Mouse (Mus musculus) lung, embryonic 16.5 days (tissue): ENCODE results near the gene Srr. TPM values are rescaled to one million over a fixed set of nuclear protein-coding genes. Genes with fewer than 3 reads are reported as not detected.

ENCODE experiments used
- ATAC-seq: fragments of 200-750 bp; cut with Nextera tagmentation; 2 replicates; pipeline ENCODE4 v1.8.0; 2017; ENCODE audit warnings: low read depth, mild to moderate bottlenecking, moderate library complexity
- H3K27ac ChIP-seq: fragments of 300-500 bp; sonication (generic); 2 replicates; pipeline ENCODE4 v1.5.1; 2014; ENCODE audit warnings: mild to moderate bottlenecking, control low read depth, low read length
- H3K27me3 ChIP-seq: fragments of 300-500 bp; sonication (generic); 2 replicates; pipeline ENCODE4 v1.6.1; 2014; ENCODE audit warnings: low read depth, low read length, mixed read lengths; ENCODE audit not compliant: control insufficient read depth, insufficient read depth
- H3K36me3 ChIP-seq: fragments of 300-500 bp; sonication (generic); 2 replicates; pipeline ENCODE4 v1.6.1; 2014; ENCODE audit warnings: low read length; ENCODE audit not compliant: control insufficient read depth, insufficient read depth
- H3K4me1 ChIP-seq: fragments of 300-500 bp; sonication (generic); replicated peaks from 2 replicates; pipeline ENCODE4 v1.6.1; 2014; ENCODE audit warnings: low read length, mixed read lengths; ENCODE audit not compliant: control insufficient read depth, insufficient read depth
- H3K4me2 ChIP-seq: fragments of 300-500 bp; sonication (generic); 2 replicates; pipeline ENCODE4 v1.6.1; 2014; ENCODE audit warnings: low read depth, low read length, control low read depth
- H3K4me3 ChIP-seq: fragments of 300-500 bp; sonication (generic); 2 replicates; pipeline ENCODE4 v1.5.1; 2014; ENCODE audit warnings: mild to moderate bottlenecking, low read length, control low read depth
- H3K9ac ChIP-seq: fragments of 300-500 bp; sonication (generic); 2 replicates; pipeline ENCODE4 v1.6.1; 2014; ENCODE audit warnings: low read length, control low read depth
- H3K9me3 ChIP-seq: fragments of 300-500 bp; sonication (generic); 2 replicates; pipeline ENCODE4 v1.6.1; 2016; ENCODE audit warnings: low read length; ENCODE audit not compliant: control insufficient read depth
- WGBS: fragments of 180-500 bp; shearing (Covaris S2); extraction: QIAGEN DNeasy Blood & Tissue Kit; methylation state at CpG from one replicate; pipeline ENCODE4 v1.1.7; 2014; 5-methylcytosine and 5-hydroxymethylcytosine counted together
- polyA plus RNA-seq: library from polyadenylated mRNA; unstranded; fragments of >200 nt; fragmentation: Nextera tagmentation; extraction: Ambion mirVana; gene quantifications from 2 replicates; pipeline ENCODE4 v1.2.1, GENCODE M21; 2015

Gene Srr
- polyA plus RNA-seq, 1 experiment from 2014 or later, result 21.4 TPM

DNA sequence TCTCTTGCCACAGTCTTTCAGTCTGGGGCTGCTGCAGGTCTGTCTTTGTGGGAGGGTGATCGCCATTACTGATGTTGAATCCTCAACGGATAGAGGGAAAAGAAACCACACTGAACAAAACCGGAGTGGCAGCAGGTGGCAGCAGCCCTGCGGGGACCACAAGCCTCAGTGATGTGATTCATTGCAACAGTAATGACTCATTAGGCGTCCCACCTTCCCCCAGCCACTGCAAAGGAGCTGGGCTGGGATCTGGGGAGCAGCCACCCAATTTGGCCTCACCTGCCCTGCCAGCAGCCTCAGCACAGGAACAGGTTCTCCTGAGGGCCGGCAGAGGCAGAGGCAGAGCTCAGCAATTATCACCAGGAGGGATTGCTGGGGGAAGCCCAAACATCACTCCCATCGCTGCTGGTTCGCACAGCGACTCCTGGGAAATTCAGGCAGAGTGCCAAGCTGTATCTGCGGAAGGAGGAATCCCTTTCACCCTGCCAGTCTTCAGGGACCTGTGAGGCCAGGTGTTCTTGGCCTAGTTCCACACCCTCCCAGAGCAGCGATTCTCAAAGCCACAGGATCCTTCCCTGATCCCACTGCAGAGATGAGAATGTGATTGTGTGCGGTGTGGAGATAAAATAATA lies 54.6 kb downstream of the Srr start:
- WGBS, result 33% methylated on average over 12 of the region's 12 CpGs
- Histone ChIP-seq H3K4me1 (0 out of 2 replicates have a peak, but pooled peaks cover 2% of the 10 kb centered on the region), H3K27me3 (no peaks in the 10 kb centered on the region), H3K27ac (no peak overlapping the region), H3K4me3 (no peak overlapping the region), H3K36me3 (no peaks in the 10 kb centered on the region), H3K9me3 (no peaks in the 10 kb centered on the region), H3K4me2 (no peak overlapping the region), H3K9ac (no peak overlapping the region)
- ATAC-seq, result no peak

DNA sequence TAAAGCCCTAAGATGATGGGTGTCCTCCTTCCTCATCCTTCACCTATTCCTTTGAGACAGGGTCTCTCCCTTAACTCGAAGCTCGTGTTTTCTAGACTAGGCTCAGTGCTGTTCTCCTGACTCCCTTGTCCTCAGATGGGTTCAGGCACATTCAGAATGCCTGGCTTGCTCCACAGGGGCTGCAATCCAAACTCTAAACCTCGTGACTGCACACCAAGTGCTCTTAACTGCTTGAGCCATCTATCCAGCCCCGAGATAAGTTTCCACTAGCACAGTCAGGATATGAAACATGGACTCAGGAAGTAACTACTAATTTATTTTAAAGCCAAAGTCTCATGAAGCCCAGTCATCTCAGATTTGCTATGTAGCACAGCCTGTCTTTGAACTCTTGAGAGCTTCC lies 55.2 kb downstream of the Srr start:
- Histone ChIP-seq H3K4me1 (0 out of 2 replicates have a peak, but pooled peaks cover 2% of the 10 kb centered on the region), H3K4me2 (no peak overlapping the region), H3K4me3 (no peak overlapping the region), H3K9me3 (no peaks in the 10 kb centered on the region), H3K27me3 (no peaks in the 10 kb centered on the region), H3K9ac (no peak overlapping the region), H3K36me3 (no peaks in the 10 kb centered on the region), H3K27ac (no peak overlapping the region)
- WGBS, result 56% methylated on average over 4 of the region's 4 CpGs
- no peak for ATAC-seq

DNA sequence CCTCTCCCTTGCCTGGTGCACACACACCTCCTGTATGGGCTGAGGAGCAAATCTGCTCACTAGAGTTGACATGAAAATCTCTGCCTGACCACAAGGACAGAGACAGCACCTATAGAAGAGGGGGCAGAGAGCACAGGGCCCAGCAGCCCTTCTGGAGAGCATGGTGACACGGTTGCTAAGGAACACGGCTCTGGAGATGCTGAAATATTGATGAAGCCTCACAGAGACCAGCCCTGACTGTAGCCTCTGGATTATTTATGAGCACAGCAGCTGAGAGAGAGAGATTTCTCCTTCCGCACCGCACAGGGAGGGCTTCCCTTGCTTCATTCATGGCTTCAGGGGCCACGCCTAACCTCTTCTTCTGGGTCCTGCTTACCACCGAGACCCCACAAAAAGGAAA lies 56.1 kb downstream of the Srr start:
- Histone ChIP-seq H3K4me2 (no peak overlapping the region), H3K9me3 (no peaks in the 10 kb centered on the region), H3K9ac (no peak overlapping the region), H3K36me3 (no peaks in the 10 kb centered on the region), H3K4me1 (0 out of 2 replicates have a peak, but pooled peaks cover 2% of the 10 kb centered on the region), H3K27ac (no peak overlapping the region), H3K4me3 (no peak overlapping the region), H3K27me3 (no peaks in the 10 kb centered on the region)
- 82% methylated on average over 6 of the region's 6 CpGs for WGBS
- no peak for ATAC-seq

DNA sequence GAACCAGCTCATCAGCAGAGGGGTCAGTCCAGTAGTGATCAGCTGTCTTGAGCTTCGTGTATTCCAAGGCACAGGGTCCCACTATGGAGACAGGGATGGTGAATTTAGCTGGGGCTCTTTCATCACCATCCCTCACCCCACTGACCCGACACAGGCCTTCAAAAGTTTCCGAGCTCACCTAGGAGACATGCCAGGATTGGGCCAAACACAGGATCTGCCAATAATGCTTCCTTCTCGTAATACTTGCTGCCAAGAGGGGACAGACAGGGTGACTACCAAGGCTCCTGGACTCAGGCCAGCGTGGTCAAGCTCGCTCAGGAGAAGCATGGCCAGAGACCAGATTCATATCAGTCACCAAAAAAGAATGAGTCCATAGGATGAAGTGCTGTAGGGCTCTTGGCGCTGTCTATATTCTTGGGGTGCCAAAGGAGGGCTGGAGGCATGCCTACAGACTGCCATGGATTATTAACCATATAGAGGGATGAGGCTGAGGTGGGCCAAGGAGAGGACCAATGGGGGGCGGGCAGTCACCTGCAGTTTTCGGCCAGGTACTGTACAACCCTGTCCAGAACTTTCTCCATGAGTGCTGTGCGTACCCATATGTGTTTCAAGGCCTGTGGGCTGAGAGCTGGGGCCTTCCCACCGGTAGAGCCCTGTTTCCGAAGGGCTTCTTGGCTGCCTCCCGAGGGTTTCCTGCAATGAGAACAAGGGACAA lies 57.5 kb downstream of the Srr start:
- Histone ChIP-seq H3K9me3 (no peaks in the 10 kb centered on the region), H3K4me3 (no peak overlapping the region), H3K4me2 (no peak overlapping the region), H3K27ac (no peak overlapping the region), H3K36me3 (no peaks in the 10 kb centered on the region), H3K27me3 (no peaks in the 10 kb centered on the region), H3K4me1 (peaks cover 6% of the 10 kb centered on the region), H3K9ac (no peak overlapping the region)
- no peak for ATAC-seq
- WGBS, result 80% methylated on average over 13 of the region's 13 CpGs

DNA sequence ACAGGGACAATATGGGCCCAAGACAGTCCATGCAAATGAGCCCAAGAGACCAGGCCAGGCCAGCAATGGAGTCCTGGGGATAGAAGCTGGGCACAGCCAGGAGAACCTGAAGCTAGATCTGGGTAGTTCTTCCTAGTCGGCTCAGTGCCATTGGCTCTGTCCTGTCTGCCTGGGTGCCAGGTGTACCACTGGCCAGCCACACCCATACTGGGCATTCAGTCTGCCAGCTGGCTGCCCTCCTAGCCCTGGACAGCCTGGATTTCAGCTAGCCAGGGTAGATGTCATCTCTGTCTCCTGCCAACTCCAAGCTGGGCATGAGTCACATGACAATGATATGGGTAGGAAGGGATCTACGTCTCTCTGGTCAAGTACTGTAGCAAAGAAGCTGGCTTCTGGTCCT lies 58.6 kb downstream of the Srr start:
- Histone ChIP-seq H3K27me3 (no peaks in the 10 kb centered on the region), H3K4me3 (no peak overlapping the region), H3K9me3 (no peaks in the 10 kb centered on the region), H3K27ac (no peak overlapping the region), H3K9ac (no peak overlapping the region), H3K36me3 (no peaks in the 10 kb centered on the region), H3K4me1 (peaks cover 6% of the 10 kb centered on the region), H3K4me2 (no peak overlapping the region)
- no peak for ATAC-seq
- 87% methylated on average over 2 of the region's 2 CpGs for WGBS

DNA sequence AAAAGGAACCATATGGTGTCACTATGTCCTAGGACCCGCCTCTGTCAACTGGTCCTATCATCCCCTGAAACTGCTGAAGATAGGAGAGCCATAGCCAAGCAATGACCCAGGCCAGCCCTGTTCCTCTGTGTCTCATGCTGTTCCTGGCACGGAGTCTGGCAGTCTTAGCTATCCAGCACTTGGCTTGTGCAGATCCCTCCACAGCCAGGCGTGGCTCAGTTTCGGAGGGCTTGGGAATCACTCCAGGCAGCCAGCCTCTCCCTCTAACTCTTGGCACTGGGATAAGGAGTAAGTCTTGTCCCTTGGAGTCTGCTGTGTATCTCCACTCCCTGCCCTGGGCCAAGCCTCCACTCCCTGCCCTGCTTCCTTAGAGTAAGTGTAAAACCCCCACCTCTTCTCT lies 59.1 kb downstream of the Srr start:
- Histone ChIP-seq H3K9ac (no peak overlapping the region), H3K4me1 (peaks cover 6% of the 10 kb centered on the region), H3K4me2 (no peak overlapping the region), H3K36me3 (no peaks in the 10 kb centered on the region), H3K27me3 (no peaks in the 10 kb centered on the region), H3K27ac (no peak overlapping the region; the same call in 1 of the 2 replicates), H3K9me3 (no peaks in the 10 kb centered on the region), H3K4me3 (no peak overlapping the region)
- 75% methylated on average over 4 of the region's 4 CpGs for WGBS
- peak; percentile 72 for ATAC-seq

DNA sequence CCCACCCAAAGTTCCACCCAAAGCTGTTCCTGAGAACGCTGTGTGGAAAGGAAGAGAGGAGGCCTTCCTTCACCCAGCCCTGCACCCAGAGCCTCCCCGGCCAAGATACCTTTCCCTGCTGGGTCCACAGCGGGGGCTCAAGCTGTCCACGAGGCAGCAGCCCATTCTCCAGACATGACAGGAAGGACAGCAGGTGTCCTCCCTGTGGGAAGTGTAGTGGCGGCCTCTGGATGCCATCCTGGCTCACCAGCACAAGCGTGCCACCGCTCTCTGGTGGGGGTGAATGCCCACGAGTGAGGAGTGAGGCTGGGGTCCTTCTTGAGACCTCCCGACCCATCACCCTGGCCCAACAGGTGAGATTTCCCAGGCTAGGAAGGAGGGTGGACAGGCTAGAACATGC lies 60.5 kb downstream of the Srr start:
- no peaks in the 10 kb centered on the region for H3K36me3 ChIP-seq
- 84% methylated on average over 9 of the region's 9 CpGs for WGBS
- no peak overlapping the region for H3K4me3 ChIP-seq
- no peak for ATAC-seq
- H3K9ac ChIP-seq, result no peak overlapping the region
- H3K27me3 ChIP-seq, result no peaks in the 10 kb centered on the region
- H3K4me1 ChIP-seq, result peaks cover 6% of the 10 kb centered on the region
- no peak overlapping the region for H3K27ac ChIP-seq
- no peaks in the 10 kb centered on the region for H3K9me3 ChIP-seq
- H3K4me2 ChIP-seq, result no peak overlapping the region

DNA sequence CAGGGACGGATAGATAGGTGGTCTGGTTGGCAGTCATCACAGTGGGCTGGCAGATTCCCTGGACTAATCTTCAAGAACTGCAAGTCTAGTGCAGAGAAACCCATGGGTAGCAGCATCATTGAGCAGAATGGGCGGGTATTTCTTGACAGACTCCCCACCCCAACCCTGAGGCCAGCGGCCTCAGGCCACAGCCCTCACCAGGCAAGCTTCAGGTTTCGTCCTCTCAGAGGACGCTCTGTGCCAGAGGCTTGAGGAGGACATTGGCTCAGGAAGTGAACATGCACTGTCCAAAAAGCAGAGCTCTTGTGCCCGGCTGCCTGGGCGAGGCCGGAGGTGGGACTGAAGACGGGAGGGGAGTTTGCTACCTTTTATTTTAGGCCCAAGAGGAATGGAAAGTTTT lies 61.3 kb downstream of the Srr start:
- no peak overlapping the region for H3K27ac ChIP-seq
- H3K4me2 ChIP-seq, result no peak overlapping the region
- WGBS, result 78% methylated on average over 9 of the region's 9 CpGs
- H3K4me3 ChIP-seq, result no peak overlapping the region
- no peak overlapping the region for H3K9ac ChIP-seq
- H3K36me3 ChIP-seq, result no peaks in the 10 kb centered on the region
- H3K4me1 ChIP-seq, result peaks cover 6% of the 10 kb centered on the region
- no peaks in the 10 kb centered on the region for H3K27me3 ChIP-seq
- ATAC-seq, result no peak
- no peaks in the 10 kb centered on the region for H3K9me3 ChIP-seq

DNA sequence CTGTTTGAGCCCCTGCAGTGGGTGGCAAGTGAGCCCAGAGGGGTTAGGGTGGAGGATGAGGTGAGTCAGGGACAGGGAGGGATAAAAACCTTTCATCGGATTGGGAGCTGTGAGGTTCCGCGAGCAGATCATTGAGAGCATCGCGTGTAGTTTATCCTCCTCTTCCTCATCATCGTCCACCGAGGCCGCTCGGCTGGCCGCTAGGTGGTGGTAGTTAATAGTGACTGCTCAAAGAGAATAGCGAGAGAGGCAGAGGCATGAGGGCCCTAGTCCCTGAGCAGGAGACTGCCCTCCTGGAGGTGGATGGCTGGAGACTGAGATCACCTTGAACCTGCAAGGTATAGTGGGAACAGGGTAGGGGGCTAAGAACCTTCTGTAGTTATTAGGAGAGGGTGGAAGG lies 62.3 kb downstream of the Srr start:
- peak; percentile 37; the same call in 1 of the 2 replicates for ATAC-seq
- Histone ChIP-seq H3K9ac (no peak overlapping the region), H3K27me3 (no peaks in the 10 kb centered on the region), H3K9me3 (no peaks in the 10 kb centered on the region), H3K36me3 (no peaks in the 10 kb centered on the region), H3K27ac (no peak overlapping the region), H3K4me1 (peaks cover 6% of the 10 kb centered on the region), H3K4me2 (no peak overlapping the region), H3K4me3 (no peak overlapping the region)
- 19% methylated on average over 10 of the region's 11 CpGs for WGBS
